Mouse (Mus musculus) intestine, embryonic 16.5 days (tissue): ENCODE data around the gene Arhgap21. TPM values are rescaled to one million over a fixed set of nuclear protein-coding genes. Genes with fewer than 3 reads are reported as not detected.

Source experiments
- ATAC-seq: fragments of 200-750 bp; cut with Nextera tagmentation; 2 replicates; pipeline ENCODE4 v1.8.0; 2017; ENCODE audit warnings: moderate TSS enrichment, moderate library complexity
- H3K27ac ChIP-seq: fragments of 300-500 bp; sonication (generic); 2 replicates; pipeline ENCODE4 v1.5.1; 2014; ENCODE audit warnings: mild to moderate bottlenecking, low read length
- H3K27me3 ChIP-seq: fragments of 300-500 bp; sonication (generic); replicated peaks from 2 replicates; pipeline ENCODE4 v1.6.1; 2014; ENCODE audit warnings: low read length, control low read depth, mixed read lengths; ENCODE audit not compliant: control insufficient read depth, insufficient read depth
- H3K36me3 ChIP-seq: fragments of 300-500 bp; sonication (generic); 2 replicates; pipeline ENCODE4 v1.6.1; 2014; ENCODE audit warnings: low read length, control low read depth; ENCODE audit not compliant: control insufficient read depth, insufficient read depth
- H3K4me1 ChIP-seq: fragments of 300-500 bp; sonication (generic); 2 replicates; pipeline ENCODE4 v1.6.1; 2014; ENCODE audit warnings: low read length, control low read depth, mixed read lengths; ENCODE audit not compliant: control insufficient read depth, insufficient read depth
- H3K4me2 ChIP-seq: fragments of 300-500 bp; sonication (generic); 2 replicates; pipeline ENCODE4 v1.6.1; 2014; ENCODE audit warnings: low read depth, low read length, control low read depth
- H3K4me3 ChIP-seq: fragments of 300-500 bp; sonication (generic); 2 replicates; pipeline ENCODE4 v1.5.1; 2014; ENCODE audit warnings: mild to moderate bottlenecking, low read length
- H3K9ac ChIP-seq: fragments of 300-500 bp; sonication (generic); 2 replicates; pipeline ENCODE4 v1.6.1; 2014; ENCODE audit warnings: low read depth, low read length
- H3K9me3 ChIP-seq: fragments of 300-500 bp; sonication (generic); 2 replicates; pipeline ENCODE4 v1.6.1; 2016; ENCODE audit warnings: low read length, control low read depth; ENCODE audit not compliant: control insufficient read depth
- WGBS: fragments of 180-500 bp; shearing (Covaris S2); extraction: QIAGEN DNeasy Blood & Tissue Kit; methylation state at CpG from one replicate; pipeline ENCODE4 v1.1.7; 2014; 5-methylcytosine and 5-hydroxymethylcytosine counted together
- polyA plus RNA-seq: library from polyadenylated mRNA; unstranded; fragments of >200 nt; fragmentation: Nextera tagmentation; extraction: Ambion mirVana; gene quantifications from 2 replicates; pipeline ENCODE4 v1.2.1, GENCODE M21; 2015

Gene Arhgap21
- polyA plus RNA-seq, 1 experiment from 2014 or later: 7.4 TPM

DNA sequence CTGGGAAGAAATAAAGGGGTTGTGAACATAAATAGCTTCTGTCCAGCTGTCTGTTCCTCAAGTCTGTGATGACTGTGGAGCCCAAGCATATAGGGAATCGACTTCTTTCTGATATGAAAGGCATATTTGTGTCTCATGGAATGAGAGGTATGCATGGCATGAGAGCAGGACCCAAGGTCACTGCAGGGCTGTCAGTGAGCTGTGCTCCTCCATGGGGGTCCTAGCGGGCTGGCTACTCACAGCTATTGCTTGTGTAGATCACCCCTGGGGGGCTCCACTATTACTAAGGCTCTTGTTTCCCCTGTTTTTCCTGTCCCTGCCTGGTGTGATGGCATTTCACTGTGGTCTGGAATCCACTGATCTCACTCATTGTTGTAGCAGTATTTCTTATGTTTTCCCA is 22.2 kb upstream of the Arhgap21 start:
- no peak overlapping the region for H3K9ac ChIP-seq
- WGBS: 53% methylated on average over 2 of the region's 2 CpGs
- ATAC-seq: no peak
- no peak overlapping the region for H3K4me3 ChIP-seq
- H3K36me3 ChIP-seq: no peaks in the 10 kb centered on the region
- H3K9me3 ChIP-seq: no peaks in the 10 kb centered on the region
- H3K4me2 ChIP-seq: no peak overlapping the region
- H3K4me1 ChIP-seq: 0 out of 2 replicates have a peak, but pooled peaks cover 2% of the 10 kb centered on the region
- no peaks in the 10 kb centered on the region for H3K27me3 ChIP-seq
- H3K27ac ChIP-seq: no peak overlapping the region

DNA sequence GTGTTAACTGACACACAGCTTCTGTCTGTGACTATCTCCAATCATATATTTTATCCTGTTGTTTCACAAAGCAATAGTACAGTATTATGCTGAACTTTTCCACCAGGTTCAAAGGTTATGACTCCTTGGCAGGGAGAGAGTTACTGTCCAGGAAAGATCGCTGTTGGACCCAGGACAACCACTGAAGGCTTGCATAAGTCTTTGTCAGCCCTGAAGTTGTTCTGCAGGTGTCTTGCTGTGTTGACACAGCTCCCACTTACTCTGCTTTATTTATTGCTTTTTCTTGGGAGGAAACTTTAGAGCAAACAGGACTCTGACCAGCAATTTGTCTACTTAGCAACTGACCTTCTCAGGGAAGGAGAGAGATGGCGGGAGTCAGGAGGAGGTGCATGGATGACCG is 21.4 kb upstream of the Arhgap21 start:
- Histone ChIP-seq H3K27ac (no peak overlapping the region), H3K9me3 (no peaks in the 10 kb centered on the region), H3K36me3 (no peaks in the 10 kb centered on the region), H3K9ac (no peak overlapping the region), H3K4me3 (no peak overlapping the region), H3K4me1 (0 out of 2 replicates have a peak, but pooled peaks cover 2% of the 10 kb centered on the region), H3K27me3 (no peaks in the 10 kb centered on the region), H3K4me2 (no peak overlapping the region)
- WGBS: 52% methylated on average over 3 of the region's 3 CpGs
- peak; percentile 97 for ATAC-seq

DNA sequence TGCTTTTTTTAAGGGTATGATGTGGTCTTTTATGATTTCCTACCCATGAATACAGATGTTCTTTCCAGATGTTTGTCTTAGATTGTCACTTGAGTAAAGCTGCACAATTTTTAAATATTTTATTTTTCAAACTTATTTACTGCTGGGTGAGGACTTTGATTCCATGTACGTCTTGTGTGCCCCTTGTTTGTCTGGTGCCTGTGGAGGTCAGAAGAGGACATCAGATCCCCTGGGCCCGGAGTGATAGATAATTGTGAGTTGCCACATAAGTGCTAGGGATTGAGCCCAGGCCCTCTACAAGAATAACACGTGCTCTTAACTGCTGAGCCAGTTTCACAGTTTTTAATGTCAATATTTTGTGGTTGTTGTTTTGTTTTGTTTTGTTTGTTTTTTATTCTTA is 19.1 kb upstream of the Arhgap21 start:
- Histone ChIP-seq H3K9ac (no peak overlapping the region), H3K4me3 (no peak overlapping the region), H3K27ac (no peak overlapping the region), H3K4me2 (no peak overlapping the region), H3K9me3 (no peaks in the 10 kb centered on the region), H3K27me3 (no peaks in the 10 kb centered on the region), H3K4me1 (0 out of 2 replicates have a peak, but pooled peaks cover 2% of the 10 kb centered on the region), H3K36me3 (no peaks in the 10 kb centered on the region)
- WGBS: 65% methylated on average over 3 of the region's 3 CpGs
- no peak for ATAC-seq

DNA sequence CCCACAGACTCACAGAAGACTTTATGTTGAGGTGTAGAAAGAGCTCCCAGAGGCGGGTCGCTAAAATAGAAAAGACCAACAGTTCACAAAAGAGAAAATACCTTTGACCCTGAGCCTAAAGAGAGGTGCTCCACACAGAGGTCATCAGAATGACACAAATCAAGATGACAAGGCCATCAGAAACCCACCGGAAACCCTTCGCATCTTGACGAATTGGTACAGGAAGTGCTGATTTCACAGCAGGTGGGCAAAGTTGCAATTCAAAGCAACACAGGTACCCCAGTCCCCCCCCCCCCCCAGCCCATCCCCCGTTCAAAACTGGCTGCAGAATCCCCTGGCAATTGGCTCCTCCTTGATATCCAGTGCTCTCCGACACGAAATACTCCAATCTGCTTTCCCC is 10.0 kb upstream of the Arhgap21 start:
- no peak overlapping the region for H3K9ac ChIP-seq
- 65% methylated on average over 8 of the region's 8 CpGs for WGBS
- H3K4me2 ChIP-seq: no peak overlapping the region
- H3K9me3 ChIP-seq: no peaks in the 10 kb centered on the region
- ATAC-seq: no peak
- no peak overlapping the region for H3K4me3 ChIP-seq
- H3K4me1 ChIP-seq: no peaks in the 10 kb centered on the region
- H3K27me3 ChIP-seq: no peaks in the 10 kb centered on the region
- no peaks in the 10 kb centered on the region for H3K36me3 ChIP-seq
- no peak overlapping the region for H3K27ac ChIP-seq

DNA sequence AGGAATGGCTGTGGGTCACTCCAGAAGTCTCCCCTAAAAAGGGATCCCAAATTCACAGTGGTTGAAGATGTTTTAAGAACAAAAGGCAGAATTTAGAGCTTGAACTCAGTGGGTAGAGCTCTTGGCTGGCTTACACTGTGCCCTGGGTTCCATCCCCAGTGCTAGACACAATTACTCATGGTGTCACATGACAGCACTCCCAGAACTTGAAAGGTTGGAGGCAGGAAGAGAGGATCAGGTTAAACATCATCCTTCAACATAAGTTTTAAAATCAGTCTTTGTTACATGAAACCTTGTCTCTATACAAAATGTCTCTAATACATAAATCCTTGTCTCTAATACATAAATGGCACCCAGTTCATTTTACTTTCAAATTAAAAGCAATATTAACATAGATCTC is 8.4 kb upstream of the Arhgap21 start:
- no peak for ATAC-seq
- H3K4me3 ChIP-seq: no peak overlapping the region
- no peak overlapping the region for H3K9ac ChIP-seq
- no peaks in the 10 kb centered on the region for H3K27me3 ChIP-seq
- H3K36me3 ChIP-seq: no peaks in the 10 kb centered on the region
- H3K4me2 ChIP-seq: no peak overlapping the region
- H3K9me3 ChIP-seq: no peaks in the 10 kb centered on the region
- no peaks in the 10 kb centered on the region for H3K4me1 ChIP-seq
- no peak overlapping the region for H3K27ac ChIP-seq

DNA sequence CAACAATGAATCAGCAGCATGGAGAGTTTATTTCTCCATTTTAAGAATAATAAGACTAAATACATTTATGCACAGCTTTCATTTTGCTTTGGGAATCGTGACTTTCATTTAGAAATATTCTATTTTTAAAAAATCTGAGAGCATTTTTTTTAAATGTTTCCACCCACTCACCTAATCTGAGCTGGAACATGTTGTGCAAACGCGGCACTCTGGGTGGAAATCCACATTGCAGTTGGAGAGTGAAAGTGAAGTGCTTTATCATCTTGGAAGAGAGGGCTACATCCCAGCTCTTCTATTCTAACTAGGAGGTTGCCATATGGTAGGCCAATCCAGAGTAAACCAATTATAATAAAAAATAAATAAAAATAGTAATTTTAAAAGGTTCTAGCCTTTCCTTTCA is 4.8 kb upstream of the Arhgap21 start:
- Histone ChIP-seq H3K36me3 (no peaks in the 10 kb centered on the region), H3K9ac (no peak overlapping the region), H3K4me1 (peaks cover 4% of the 10 kb centered on the region), H3K4me2 (no peak overlapping the region), H3K9me3 (no peaks in the 10 kb centered on the region), H3K27me3 (no peaks in the 10 kb centered on the region), H3K4me3 (no peak overlapping the region), H3K27ac (no peak overlapping the region)
- no peak for ATAC-seq
- 76% methylated on average over 3 of the region's 3 CpGs for WGBS

DNA sequence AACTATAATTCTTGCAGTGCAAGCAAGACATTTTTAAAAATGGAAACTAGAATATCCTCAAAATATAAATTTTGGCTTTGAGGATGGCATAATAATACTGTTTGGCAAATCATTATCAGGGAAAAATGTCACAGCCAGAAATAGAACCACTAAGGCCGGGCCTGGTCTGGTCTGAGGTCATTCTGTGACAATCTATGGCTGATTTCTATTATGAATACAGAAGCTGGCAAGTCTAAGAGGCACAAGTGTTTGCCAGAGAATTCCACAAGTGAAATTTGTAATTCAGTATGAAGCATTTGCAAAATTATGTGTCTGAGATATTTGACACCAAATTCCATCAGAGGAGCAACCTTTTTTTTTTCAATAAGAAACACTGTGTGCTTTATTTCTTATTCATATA is 3.5 kb upstream of the Arhgap21 start:
- H3K4me1 ChIP-seq: peaks cover 4% of the 10 kb centered on the region
- H3K4me3 ChIP-seq: no peak overlapping the region
- H3K9me3 ChIP-seq: no peaks in the 10 kb centered on the region
- no peak overlapping the region for H3K27ac ChIP-seq
- 63% methylated on average over 1 of the region's 1 CpGs for WGBS
- no peaks in the 10 kb centered on the region for H3K36me3 ChIP-seq
- H3K27me3 ChIP-seq: no peaks in the 10 kb centered on the region
- ATAC-seq: no peak
- no peak overlapping the region for H3K9ac ChIP-seq
- no peak overlapping the region for H3K4me2 ChIP-seq

DNA sequence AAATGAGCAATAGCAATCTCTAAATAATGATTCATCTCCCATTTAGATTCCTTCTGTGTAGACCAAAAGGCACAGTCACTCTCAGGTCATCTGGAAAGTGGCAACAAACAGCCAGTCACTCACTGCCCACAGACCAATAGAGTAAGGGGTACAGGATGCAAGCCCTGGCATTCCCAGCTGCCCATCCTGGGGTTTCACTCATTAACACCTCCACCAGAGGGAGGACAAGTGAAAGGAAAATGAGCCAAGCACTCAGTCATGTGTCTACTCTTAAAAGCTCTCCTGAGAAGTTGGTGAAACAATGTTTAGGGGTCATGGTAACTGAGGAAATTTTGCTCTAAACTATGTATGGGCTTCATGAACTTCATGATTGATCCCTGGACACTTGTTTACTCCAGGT is 2.9 kb upstream of the Arhgap21 start:
- H3K4me3 ChIP-seq: no peak overlapping the region
- no peak overlapping the region for H3K4me2 ChIP-seq
- H3K9me3 ChIP-seq: no peaks in the 10 kb centered on the region
- H3K27ac ChIP-seq: no peak overlapping the region
- peaks cover 6% of the 10 kb centered on the region for H3K4me1 ChIP-seq
- H3K9ac ChIP-seq: no peak overlapping the region
- ATAC-seq: no peak
- no peaks in the 10 kb centered on the region for H3K36me3 ChIP-seq
- no peaks in the 10 kb centered on the region for H3K27me3 ChIP-seq

DNA sequence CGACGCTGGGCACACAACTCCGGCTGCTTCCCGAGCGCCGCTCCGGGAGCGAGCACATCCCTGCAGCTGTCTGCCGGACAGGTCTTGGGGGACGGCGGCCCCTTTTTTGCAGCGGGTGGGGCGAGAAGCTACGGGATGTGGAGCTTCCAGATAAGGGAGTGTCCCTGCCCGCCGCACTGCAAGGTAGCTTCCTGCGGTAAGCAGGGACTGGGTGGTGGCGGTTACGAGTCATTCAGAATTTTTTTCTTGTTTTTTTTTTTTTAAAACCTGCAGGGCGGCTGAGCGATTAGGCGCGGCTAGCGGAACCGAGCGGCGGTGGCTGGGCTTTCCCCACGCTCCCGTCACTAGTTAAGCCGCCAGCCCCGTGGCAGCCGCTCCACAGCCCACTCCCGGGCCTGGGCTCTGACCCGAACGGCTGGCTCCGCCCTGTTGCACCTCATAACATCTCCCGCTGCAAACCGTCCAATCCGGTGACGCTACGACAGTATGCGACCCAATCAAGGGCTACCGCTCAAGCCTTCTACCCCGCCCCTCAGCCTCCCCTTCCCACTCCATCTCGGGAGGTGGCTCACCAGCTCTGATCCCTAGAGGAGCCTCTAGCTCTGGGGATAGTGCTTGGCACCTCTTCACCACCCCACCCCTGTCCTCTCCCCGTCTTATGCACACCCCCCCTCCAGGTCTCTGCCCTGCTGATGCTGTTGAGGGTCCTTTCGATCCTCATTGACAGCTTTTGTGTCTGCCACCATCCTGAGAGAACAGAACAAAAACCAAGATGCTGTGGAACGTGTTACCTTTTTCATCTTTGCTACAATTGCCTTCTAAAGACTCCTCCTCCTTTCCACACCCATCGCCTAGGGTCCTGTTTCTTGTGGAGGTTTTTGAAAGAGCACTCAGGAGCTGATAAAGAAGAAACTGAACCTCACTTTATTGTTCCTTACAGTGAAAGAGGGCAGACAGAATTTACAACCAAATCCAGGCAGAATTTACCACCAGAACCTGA is 820 bp upstream of the Arhgap21 start:
- Histone ChIP-seq H3K4me1 (peaks cover 11% of the 10 kb centered on the region), H3K9ac (peak overlapping the region; percentile 98), H3K36me3 (no peaks in the 10 kb centered on the region), H3K4me2 (peak overlapping the region; percentile 76), H3K27me3 (no peaks in the 10 kb centered on the region), H3K27ac (peak overlapping the region; percentile 99), H3K4me3 (peak overlapping the region; percentile 93), H3K9me3 (no peaks in the 10 kb centered on the region)
- WGBS: under 1% methylated on average over 49 of the region's 49 CpGs
- peak; percentile 94 for ATAC-seq
